Mouse (Mus musculus) erythroid progenitor cell, adult 5-6 weeks (primary cell): Measurements from ENCODE around the gene Gm11627. TPM values are rescaled to one million over a fixed set of nuclear protein-coding genes. Genes with fewer than 3 reads are reported as not detected.

Experiments
- ATAC-seq: replicated peaks from 2 replicates; pipeline ENCODE4 v1.8.0; 2016; ENCODE audit warnings: moderate number of reproducible peaks, mild to moderate bottlenecking, moderate TSS enrichment, inconsistent platforms; ENCODE audit not compliant: poor library complexity, low FRiP score, severe bottlenecking
- total RNA-seq, 2 experiments: library from RNA; stranded (forward) in 1 of 2; stranded (reverse) in 1 of 2; fragments of 150-400 nt in 1 of 2; fragments of 186-747, 209-891 nt in 1 of 2; gene quantifications; 2 replicates each; pipeline versions ENCODE4 v1.2.3 to v1.2.4; 2015 to 2017; ENCODE audit warnings: low replicate concordance in 2 of 2

Gm11627 gene
- total RNA-seq, 2 experiments from 2014 or later: not detected

GRCm38 (mm10) chr11:102604010-102604584, 24.8 kb upstream of the Gm11627 start, which contains the start of gene Fzd2:
Fzd2 (plus strand) TSS chr11:102604396.
- ATAC-seq: no peak

GRCm38 (mm10) chr11:102603496-102603850, 24.2 kb upstream of the Gm11627 start:
- no peak for ATAC-seq

GRCm38 (mm10) chr11:102602816-102603495, 23.7 kb upstream of the Gm11627 start:
- no peak for ATAC-seq

- no peak for ATAC-seq
Observed at GRCm38 (mm10) chr11:102599912-102600311, 20.7 kb upstream of the Gm11627 start.

DNA sequence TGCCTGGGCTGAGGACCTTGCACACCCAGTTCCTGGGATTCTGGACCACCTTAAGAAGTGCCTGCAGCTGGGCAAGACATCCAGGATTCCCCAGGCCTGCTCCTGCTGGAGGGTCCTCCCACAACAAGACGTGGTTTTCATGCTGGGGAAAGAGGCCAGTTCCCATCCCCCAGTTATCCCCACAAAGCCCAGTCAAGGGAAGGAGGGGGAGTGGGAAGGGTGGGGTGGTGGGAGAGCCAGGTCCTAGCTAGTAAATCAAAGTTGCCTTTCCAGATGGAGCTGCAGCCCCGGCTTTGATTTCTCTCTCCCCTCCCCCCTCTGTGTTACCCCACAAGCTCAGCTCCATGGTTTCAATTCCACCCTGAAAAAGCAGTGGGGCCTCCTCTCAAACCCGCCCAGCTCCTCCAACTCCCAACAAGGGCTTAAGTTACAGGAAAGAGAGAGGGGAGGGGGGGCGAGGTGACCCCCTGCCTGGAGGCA, 16.1 kb upstream of the Gm11627 start:
- ATAC-seq: no peak

GRCm38 (mm10) chr11:102587554-102587953, 8.3 kb upstream of the Gm11627 start:
- no peak for ATAC-seq

- no peak for ATAC-seq
Observed at GRCm38 (mm10) chr11:102586445-102587130, 7.3 kb upstream of the Gm11627 start.

DNA sequence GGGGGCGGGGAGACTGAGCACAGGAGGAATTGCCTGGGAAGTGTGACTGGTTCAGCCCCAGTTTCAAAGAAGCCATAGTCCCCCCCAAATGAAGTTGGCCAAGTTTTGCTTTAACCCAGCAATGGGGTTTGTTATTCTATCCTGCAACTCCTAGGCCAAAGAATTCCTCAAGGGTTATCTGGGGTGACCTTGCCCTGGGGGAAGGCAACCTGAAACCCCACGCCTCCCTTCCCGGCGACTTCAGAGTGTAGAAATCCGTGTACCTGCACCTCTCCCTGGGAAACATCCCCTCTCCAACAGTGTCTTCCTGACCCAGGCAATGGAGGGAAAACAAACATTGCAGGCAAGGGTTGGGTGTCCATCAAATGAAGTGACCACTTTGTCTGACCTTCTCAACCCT, 3.5 kb upstream of the Gm11627 start:
- ATAC-seq: no peak

DNA sequence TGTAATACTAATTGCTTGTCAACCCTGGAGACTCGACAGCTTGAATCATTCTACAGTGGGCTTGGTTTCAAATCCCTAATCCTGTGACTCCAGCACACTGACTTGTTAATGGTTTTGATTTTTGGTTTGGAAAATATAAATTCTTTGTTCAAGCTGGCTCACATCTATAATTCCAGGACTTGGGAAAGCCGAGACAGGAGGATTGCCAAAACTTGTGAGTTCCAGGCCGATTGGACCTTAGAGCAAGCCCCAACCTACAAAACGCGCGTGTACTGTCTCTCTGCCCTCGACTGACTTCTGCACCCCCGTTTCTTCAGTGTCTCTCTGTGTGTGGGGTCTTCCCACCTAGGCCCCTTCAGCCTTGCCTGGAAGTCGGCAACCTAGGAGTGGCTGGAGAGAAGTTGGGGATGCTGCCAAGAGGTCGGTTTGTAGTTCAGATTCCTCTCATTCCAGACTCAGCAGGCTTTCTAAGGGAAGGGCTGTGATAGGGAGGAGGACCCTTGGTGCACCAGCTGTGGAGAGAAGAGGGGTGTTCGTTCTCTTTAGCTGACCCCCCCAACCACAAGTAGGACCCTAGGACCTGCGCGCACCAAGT, 2.9 kb upstream of the Gm11627 start:
- no peak for ATAC-seq

GRCm38 (mm10) chr11:102581281-102582015, 2.2 kb upstream of the Gm11627 start:
- ATAC-seq: no peak

GRCm38 (mm10) chr11:102580034-102580330, 721 bp upstream of the Gm11627 start:
- no peak for ATAC-seq

DNA sequence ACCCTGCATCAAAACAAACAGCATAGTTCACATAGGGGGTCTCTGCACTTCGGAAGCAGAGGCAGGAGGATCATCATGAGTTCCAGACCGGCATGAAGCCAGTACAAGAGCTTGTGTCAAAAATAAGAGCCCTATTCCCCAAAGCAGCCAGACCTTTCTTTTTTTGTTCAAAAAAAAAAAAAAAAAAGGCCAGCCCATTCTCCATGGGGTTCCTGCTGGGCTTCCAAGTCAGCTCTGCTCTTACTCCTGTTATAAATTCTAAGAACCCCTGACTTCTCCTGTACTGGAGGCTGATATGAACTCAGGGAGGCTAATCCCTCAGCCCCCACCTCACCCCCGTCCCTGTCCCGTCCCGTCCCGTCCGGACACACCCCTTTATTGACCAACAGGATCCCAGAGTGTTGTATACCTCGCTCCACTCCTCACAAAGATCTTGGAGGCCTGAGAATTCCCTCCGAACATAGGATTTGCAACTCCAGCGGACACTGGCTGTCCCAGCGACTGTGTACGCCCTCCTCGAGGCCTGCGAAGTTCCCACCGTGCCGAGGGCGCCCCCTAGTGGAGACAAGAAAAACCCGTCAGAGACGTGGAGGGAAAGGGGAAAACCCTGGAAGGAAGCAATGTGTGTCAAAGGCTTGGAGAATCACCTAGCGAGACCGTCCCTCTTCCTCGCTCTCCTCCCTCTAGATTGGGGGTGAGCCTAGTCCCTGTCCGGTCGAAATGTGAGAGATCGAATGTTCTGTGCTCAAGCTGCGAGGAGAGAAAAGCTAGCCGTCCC, 731 bp downstream of the Gm11627 start:
- ATAC-seq: peak; percentile 71

- no peak for ATAC-seq
Observed at GRCm38 (mm10) chr11:102576050-102576754, 3.1 kb downstream of the Gm11627 start.

DNA sequence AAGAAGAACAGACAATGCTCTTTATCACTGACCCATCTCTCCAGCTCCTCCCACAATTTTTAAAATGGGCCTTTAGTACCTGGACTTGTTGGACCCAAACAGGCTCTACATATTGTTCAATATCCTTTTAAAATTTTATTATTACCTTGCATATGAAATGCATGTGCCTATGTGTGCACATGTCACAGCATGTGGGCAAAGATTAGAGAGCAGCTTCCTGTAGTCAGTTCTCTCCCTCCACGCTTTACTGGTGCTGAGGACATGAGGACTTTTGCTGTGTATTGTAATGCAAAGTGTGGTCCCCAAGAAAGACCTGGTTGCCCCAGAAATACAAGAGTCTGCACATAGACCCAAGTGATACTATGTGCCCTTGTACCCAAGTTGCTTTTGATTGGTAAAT, 4.2 kb downstream of the Gm11627 start:
- ATAC-seq: no peak

- ATAC-seq: peak; percentile 67; the same call in 1 of the 2 replicates
Observed at GRCm38 (mm10) chr11:102572866-102573663, 6.2 kb downstream of the Gm11627 start.

DNA sequence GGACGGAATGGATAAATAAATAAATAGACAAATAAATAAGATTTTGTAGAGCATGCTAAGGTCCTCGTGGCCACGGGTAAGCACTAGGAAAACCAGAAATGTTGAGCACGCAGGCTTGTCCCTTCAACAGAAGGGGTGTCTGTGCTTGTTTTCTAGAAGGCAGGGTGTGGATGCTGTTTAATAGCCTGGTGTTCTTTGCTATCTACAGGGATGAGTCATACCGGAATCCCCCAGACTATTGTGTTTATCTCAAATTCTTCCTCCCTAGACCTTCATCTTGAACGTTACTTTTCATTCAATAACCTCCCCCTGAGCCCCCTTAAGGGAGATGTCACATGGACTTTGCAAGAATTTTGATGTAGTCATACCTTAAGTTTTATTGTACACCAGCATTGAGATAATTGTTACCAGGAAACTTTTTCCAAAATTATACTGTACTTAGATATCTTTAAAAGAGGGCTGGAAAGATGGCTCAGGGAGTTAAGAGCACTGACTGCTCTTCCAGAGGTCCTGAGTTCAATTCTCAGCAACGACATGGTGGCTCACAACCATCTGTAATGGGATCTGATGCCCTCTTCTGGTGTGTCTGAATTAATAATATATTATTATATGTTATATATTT, 10.4 kb downstream of the Gm11627 start:
- ATAC-seq: no peak

GRCm38 (mm10) chr11:102568191-102568590, 11.1 kb downstream of the Gm11627 start:
- ATAC-seq: peak; percentile 62; the same call in 1 of the 2 replicates

DNA sequence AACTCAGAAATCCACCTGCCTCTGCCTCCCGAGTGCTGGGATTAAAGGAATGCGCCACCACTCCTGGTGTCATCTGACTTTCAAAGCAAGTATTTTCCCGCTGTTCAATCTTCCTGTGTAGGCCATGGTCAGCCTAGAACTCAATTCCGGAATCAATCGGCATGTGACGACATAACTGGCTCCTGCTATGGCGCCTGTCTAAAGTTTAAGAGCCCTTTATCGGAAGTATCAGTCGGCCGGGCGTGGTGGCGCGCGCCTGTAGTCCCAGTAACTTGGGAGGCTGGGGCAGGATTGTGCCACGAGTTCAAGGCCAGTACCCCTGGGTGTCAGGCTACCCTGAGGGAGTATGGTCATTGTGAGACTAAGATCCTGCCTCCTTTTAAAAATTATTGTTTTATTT, 11.5 kb downstream of the Gm11627 start:
- no peak for ATAC-seq
